Mouse (Mus musculus) neural tube, embryonic 11.5 days (tissue): ENCODE data around the gene Slc15a1. TPM values are rescaled to one million over a fixed set of nuclear protein-coding genes. Genes with fewer than 3 reads are reported as not detected.
"Not testable (repeated sequence)": the region's sequence is repeated elsewhere in the genome, so short reads cannot be mapped to it uniquely, and the experiment has no call there.

Source experiments
- ATAC-seq: fragments of 200-750 bp; cut with Nextera tagmentation; 2 replicates; pipeline ENCODE4 v1.8.0; 2017; ENCODE audit warnings: moderate number of reproducible peaks, mild to moderate bottlenecking, moderate TSS enrichment, moderate library complexity; ENCODE audit not compliant: insufficient read depth, low FRiP score, low TSS enrichment
- DNase-seq: peaks from one replicate; pipeline ENCODE4 v3.0.0-alpha.2; 2015; ENCODE audit warnings: low spot score
- H3K27ac ChIP-seq: fragments of 300-500 bp; sonication (generic); 2 replicates; pipeline ENCODE4 v1.5.1; 2014; ENCODE audit warnings: low read depth, mild to moderate bottlenecking, low read length
- H3K27me3 ChIP-seq: fragments of 300-500 bp; sonication (generic); 2 replicates; pipeline ENCODE4 v1.6.1; 2014; ENCODE audit warnings: mild to moderate bottlenecking, low read length, mixed read lengths; ENCODE audit not compliant: control insufficient read depth, insufficient read depth
- H3K36me3 ChIP-seq: fragments of 300-500 bp; sonication (generic); 2 replicates; pipeline ENCODE4 v1.6.1; 2014; ENCODE audit warnings: mild to moderate bottlenecking, low read length, moderate library complexity, mixed read lengths; ENCODE audit not compliant: control insufficient read depth, insufficient read depth
- H3K4me1 ChIP-seq: fragments of 300-500 bp; sonication (generic); 2 replicates; pipeline ENCODE4 v1.6.1; 2014; ENCODE audit warnings: low read length, mixed read lengths; ENCODE audit not compliant: control insufficient read depth, insufficient read depth
- H3K4me2 ChIP-seq: fragments of 300-500 bp; sonication (generic); 2 replicates; pipeline ENCODE4 v1.6.1; 2014; ENCODE audit warnings: low read depth, mild to moderate bottlenecking, moderate library complexity
- H3K4me3 ChIP-seq: fragments of 300-500 bp; sonication (generic); 2 replicates; pipeline ENCODE4 v1.5.1; 2014; ENCODE audit warnings: low read depth, low read length
- H3K9ac ChIP-seq: fragments of 300-500 bp; sonication (generic); 2 replicates; pipeline ENCODE4 v1.6.1; 2014; ENCODE audit warnings: mild to moderate bottlenecking, low read length
- H3K9me3 ChIP-seq: fragments of 300-500 bp; sonication (generic); 2 replicates; pipeline ENCODE4 v1.6.1; 2016; ENCODE audit warnings: low read length; ENCODE audit not compliant: control insufficient read depth
- WGBS: fragments of 180-500 bp; shearing (Covaris S2); extraction: QIAGEN DNeasy Blood & Tissue Kit; methylation state at CpG from one replicate; pipeline ENCODE4 v1.1.7; 2014; 5-methylcytosine and 5-hydroxymethylcytosine counted together
- polyA plus RNA-seq: library from polyadenylated mRNA; unstranded; fragments of >200 nt; fragmentation: Nextera tagmentation; extraction: Ambion mirVana; gene quantifications from 2 replicates; pipeline ENCODE4 v1.2.1, GENCODE M21; 2014

The Slc15a1 gene
- polyA plus RNA-seq, 1 experiment from 2014 or later, result not detected

DNA sequence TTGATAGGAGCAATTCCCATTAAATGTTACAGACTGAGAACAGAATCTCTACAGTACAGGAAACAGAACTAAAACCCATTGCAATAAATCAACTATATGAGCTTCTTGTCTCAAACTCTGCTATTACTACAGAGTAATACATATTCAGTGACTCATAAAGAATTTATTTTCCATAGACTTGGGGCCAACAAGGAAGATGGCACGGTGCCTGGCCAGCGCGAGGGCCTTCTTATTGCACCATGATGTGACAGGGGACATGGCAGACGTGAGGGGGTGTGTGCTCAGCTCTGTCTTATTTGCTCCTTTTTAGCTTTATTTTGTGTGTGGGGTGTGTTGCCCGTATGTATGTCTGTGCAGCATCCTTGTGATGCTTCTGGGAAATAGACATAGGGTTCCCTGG lies 87.5 kb downstream of the Slc15a1 start:
- Histone ChIP-seq H3K9ac (no peak overlapping the region), H3K36me3 (no peaks in the 10 kb centered on the region), H3K4me2 (no peak overlapping the region), H3K4me1 (no peaks in the 10 kb centered on the region), H3K27me3 (no peaks in the 10 kb centered on the region), H3K4me3 (no peak overlapping the region), H3K27ac (no peak overlapping the region), H3K9me3 (no peaks in the 10 kb centered on the region)
- DNase-seq, result no peak
- no peak for ATAC-seq
- WGBS, result 89% methylated on average over 5 of the region's 5 CpGs

DNA sequence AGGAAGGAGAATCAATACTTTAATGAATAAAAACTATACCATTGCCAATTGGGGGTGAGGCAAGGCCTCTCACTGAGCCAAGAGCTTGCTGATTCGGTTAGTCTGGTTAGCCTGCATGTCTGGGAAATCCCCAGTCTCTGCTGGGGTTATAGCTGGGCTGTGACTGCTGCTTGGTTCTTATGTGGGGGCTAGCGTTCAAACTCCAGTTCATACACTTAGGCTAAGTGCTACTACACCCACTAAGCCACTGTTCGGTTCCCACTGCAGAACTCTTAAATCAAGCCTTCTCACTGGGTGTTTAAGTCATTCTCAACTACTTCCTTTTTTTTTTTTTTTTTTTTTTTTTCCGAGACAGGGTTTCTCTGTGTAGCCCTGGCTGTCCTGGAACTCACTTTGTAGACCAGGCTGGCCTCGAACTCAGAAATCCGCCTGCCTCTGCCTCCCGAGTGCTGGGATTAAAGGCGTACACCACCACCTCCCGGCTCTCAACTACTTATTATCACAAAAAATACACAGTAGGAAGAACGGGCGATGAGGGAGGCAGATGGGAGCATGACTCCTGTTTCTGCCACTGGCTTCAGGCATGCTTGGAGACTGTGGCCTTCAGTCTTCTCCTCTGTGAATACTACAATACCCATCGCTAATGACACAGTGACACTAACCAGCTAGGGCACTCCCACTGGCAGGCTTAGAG lies 88.3 kb downstream of the Slc15a1 start:
- Histone ChIP-seq H3K27me3 (no peaks in the 10 kb centered on the region), H3K4me1 (no peaks in the 10 kb centered on the region), H3K36me3 (no peaks in the 10 kb centered on the region), H3K9me3 (no peaks in the 10 kb centered on the region), H3K4me3 (no peak overlapping the region), H3K9ac (no peak overlapping the region), H3K4me2 (no peak overlapping the region), H3K27ac (no peak overlapping the region)
- ATAC-seq (no peak), DNase-seq (no peak)
- 87% methylated on average over 10 of the region's 12 CpGs for WGBS

DNA sequence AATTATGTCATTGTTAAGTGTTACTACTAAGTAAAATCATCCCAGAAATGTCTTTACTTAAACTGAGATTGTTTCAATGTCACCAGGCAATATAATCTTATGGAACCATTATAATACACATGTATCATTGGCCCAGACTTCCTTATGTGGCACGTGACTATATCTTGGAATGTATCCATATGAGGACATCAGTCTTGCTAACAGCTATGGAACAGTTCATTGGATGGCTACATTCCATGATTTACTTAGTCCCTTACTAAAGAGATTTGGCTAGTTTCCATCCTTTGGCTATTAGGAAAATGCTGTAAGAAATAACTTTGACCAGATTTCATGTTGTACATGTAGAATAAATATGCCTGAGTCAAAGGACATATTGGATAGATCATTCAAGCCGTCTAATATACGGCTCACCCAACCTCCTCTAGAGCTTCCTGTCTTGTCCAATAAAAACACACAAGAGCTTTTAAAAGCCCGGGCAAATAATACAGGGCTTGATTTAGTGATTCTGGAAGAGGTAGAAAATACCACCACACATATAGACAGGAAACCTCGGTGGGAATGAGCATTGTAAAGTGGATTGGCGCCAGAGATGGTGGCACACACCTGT lies 90.3 kb downstream of the Slc15a1 start:
- H3K9me3 ChIP-seq, result no peaks in the 10 kb centered on the region
- H3K4me2 ChIP-seq, result no peak overlapping the region
- H3K27ac ChIP-seq, result no peak overlapping the region
- H3K4me1 ChIP-seq, result no peaks in the 10 kb centered on the region
- no peaks in the 10 kb centered on the region for H3K27me3 ChIP-seq
- no peak overlapping the region for H3K4me3 ChIP-seq
- WGBS, result 89% methylated on average over 6 of the region's 6 CpGs
- ATAC-seq, result no peak
- no peak for DNase-seq
- H3K9ac ChIP-seq, result no peak overlapping the region
- no peaks in the 10 kb centered on the region for H3K36me3 ChIP-seq

DNA sequence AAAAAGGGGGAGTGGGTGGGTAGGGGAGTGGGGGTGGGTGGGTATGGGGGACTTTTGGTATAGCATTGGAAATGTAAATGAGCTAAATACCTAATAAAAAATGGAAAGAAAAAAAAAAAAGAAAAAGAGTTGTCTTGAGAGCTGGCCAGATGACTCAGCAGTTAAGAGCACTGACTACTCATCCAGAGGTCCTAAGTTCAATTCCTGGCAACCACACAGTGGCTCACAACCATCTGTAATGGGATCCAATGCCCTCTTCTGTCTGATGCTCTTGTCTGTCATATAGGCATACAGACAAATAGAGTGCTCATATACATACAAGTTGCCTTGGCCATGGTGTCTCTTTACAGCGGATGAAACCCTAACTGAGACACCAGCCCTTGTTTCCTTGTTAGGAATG lies 91.3 kb downstream of the Slc15a1 start:
- 97% methylated on average over 1 of the region's 1 CpGs for whole genome bisulfite sequencing
- H3K9me3 ChIP-seq, DNase-seq, H3K27me3 ChIP-seq, H3K36me3 ChIP-seq, ATAC-seq, H3K9ac ChIP-seq, H3K4me1 ChIP-seq, H3K27ac ChIP-seq, H3K4me3 ChIP-seq, H3K4me2 ChIP-seq: not testable (repeated sequence)

Other genes starting within 250 kb of the Slc15a1 start
- 35.0 and 38.1 TPM in 2 replicates for gene Stk24, start 125.2 kb downstream of the Slc15a1 start, polyA plus RNA-seq